Mouse (Mus musculus): ENCODE measurements around the gene Rrad.

Gene Rrad

GRCm38 (mm10) chr8:104611613-104612012, 19.5 kb downstream of the Rrad start:
- DNase-seq, result no peak

GRCm38 (mm10) chr8:104610185-104610766, 20.9 kb downstream of the Rrad start:
- DNase-seq, result no peak

GRCm38 (mm10) chr8:104609222-104609621, 21.9 kb downstream of the Rrad start:
- DNase-seq, result no peak

- peak; percentile 78 to 86 for DNase-seq
Observed at GRCm38 (mm10) chr8:104607944-104608343, 23.2 kb downstream of the Rrad start.

GRCm38 (mm10) chr8:104606329-104606728, 24.8 kb downstream of the Rrad start:
- DNase-seq, result no peak

- no peak for DNase-seq
Observed at GRCm38 (mm10) chr8:104603245-104603593, 27.9 kb downstream of the Rrad start.

GRCm38 (mm10) chr8:104602468-104603244, 28.5 kb downstream of the Rrad start:
- DNase-seq, result peak; percentile 80 to 86

- no peak for DNase-seq
Observed at GRCm38 (mm10) chr8:104601941-104602371, 29.2 kb downstream of the Rrad start.

GRCm38 (mm10) chr8:104601386-104601785, 29.7 kb downstream of the Rrad start:
- DNase-seq, result no peak

GRCm38 (mm10) chr8:104598496-104598895, 32.6 kb downstream of the Rrad start:
- DNase-seq, result no peak

- peak in 1 of 2 experiments; percentile 31 for DNase-seq
Observed at GRCm38 (mm10) chr8:104597656-104598055, 33.5 kb downstream of the Rrad start.

GRCm38 (mm10) chr8:104595773-104596536, 35.2 kb downstream of the Rrad start:
- no peak for DNase-seq

GRCm38 (mm10) chr8:104594611-104595362, 36.3 kb downstream of the Rrad start:
- no peak for DNase-seq

- DNase-seq, result no peak
Observed at GRCm38 (mm10) chr8:104593536-104594325, 37.4 kb downstream of the Rrad start.

- no peak for DNase-seq
Observed at GRCm38 (mm10) chr8:104592566-104592965, 38.6 kb downstream of the Rrad start.

- no peak for DNase-seq
Observed at GRCm38 (mm10) chr8:104591856-104592255, 39.3 kb downstream of the Rrad start.

- DNase-seq, result peak; percentile 94
Observed at GRCm38 (mm10) chr8:104591133-104591834, 39.8 kb downstream of the Rrad start, which contains the start of gene Pdp2. Gene Pdp2, plus strand, starts transcription at chr8:104591451.

GRCm38 (mm10) chr8:104590284-104590683, 40.8 kb downstream of the Rrad start:
- DNase-seq, result no peak

GRCm38 (mm10) chr8:104584522-104584921, 46.6 kb downstream of the Rrad start:
- no peak for DNase-seq

Data from cerebellum, postnatal 25 days (tissue).